Mouse (Mus musculus): ENCODE measurements at regions not wholly inside any gene's neighbourhood (a gene's known extent, or its start where the extent isn't known, plus 50 kb on each side); places are given as distances from the start of the nearest gene placed in this dataset.
A peak's percentile ranks its signal among the peaks of the same experiment; 100 is the strongest.

- no peak for DNase-seq (ENCODE audit: low spot score)
These were observed 145.8 kb downstream of the Setd4 start for GRCm38 (mm10) chr16:93458011-93458585.

GRCm38 (mm10) chr16:93456706-93457425 is 147.0 kb downstream of the Setd4 start:
- no peak for DNase-seq (ENCODE audit: low spot score)

- peak; percentile 72 for DNase-seq (ENCODE audit: low spot score)
These were observed 149.5 kb downstream of the Setd4 start for GRCm38 (mm10) chr16:93454080-93454997.

- DNase-seq (ENCODE audit: low spot score) = no peak
These were observed 150.8 kb downstream of the Setd4 start for GRCm38 (mm10) chr16:93453056-93453455.

GRCm38 (mm10) chr16:93450896-93451295 is 153.0 kb downstream of the Setd4 start:
- no peak for DNase-seq (ENCODE audit: low spot score)

GRCm38 (mm10) chr16:93449925-93450324 is 153.9 kb downstream of the Setd4 start:
- peak; percentile 16 for DNase-seq (ENCODE audit: low spot score)

GRCm38 (mm10) chr16:93448124-93448523 is 155.7 kb downstream of the Setd4 start:
- DNase-seq (ENCODE audit: low spot score) = no peak

GRCm38 (mm10) chr16:93446970-93447369 is 156.9 kb downstream of the Setd4 start:
- peak; percentile 10 for DNase-seq (ENCODE audit: low spot score)

- DNase-seq (ENCODE audit: low spot score) = no peak
These were observed 157.7 kb downstream of the Setd4 start for GRCm38 (mm10) chr16:93446206-93446605.

GRCm38 (mm10) chr16:93442837-93443236 is 161.0 kb downstream of the Setd4 start:
- DNase-seq (ENCODE audit: low spot score) = no peak

- no peak for DNase-seq (ENCODE audit: low spot score)
These were observed 166.0 kb downstream of the Setd4 start for GRCm38 (mm10) chr16:93437608-93438425.

- DNase-seq (ENCODE audit: low spot score) = no peak
These were observed 167.1 kb downstream of the Setd4 start for GRCm38 (mm10) chr16:93436732-93437131.

GRCm38 (mm10) chr16:93431316-93431715 is 172.5 kb downstream of the Setd4 start:
- no peak for DNase-seq (ENCODE audit: low spot score)

GRCm38 (mm10) chr16:93429324-93429781 is 174.5 kb downstream of the Setd4 start:
- no peak for DNase-seq (ENCODE audit: low spot score)

- no peak for DNase-seq (ENCODE audit: low spot score)
These were observed 176.6 kb downstream of the Setd4 start for GRCm38 (mm10) chr16:93427264-93427663.

- DNase-seq (ENCODE audit: low spot score) = no peak
These were observed 178.1 kb downstream of the Setd4 start for GRCm38 (mm10) chr16:93425731-93426130.

- no peak for DNase-seq (ENCODE audit: low spot score)
These were observed 180.7 kb downstream of the Setd4 start for GRCm38 (mm10) chr16:93423174-93423573.

- no peak for DNase-seq (ENCODE audit: low spot score)
These were observed 181.6 kb downstream of the Setd4 start for GRCm38 (mm10) chr16:93422221-93422620.

GRCm38 (mm10) chr16:93418246-93418645 is 185.6 kb downstream of the Setd4 start:
- DNase-seq (ENCODE audit: low spot score) = no peak

- DNase-seq (ENCODE audit: low spot score) = no peak
These were observed 186.0 kb downstream of the Setd4 start for GRCm38 (mm10) chr16:93417831-93418230.

GRCm38 (mm10) chr16:93392024-93392675 is 211.7 kb downstream of the Setd4 start:
- DNase-seq (ENCODE audit: low spot score) = no peak
